Mouse (Mus musculus) myocyte (in vitro differentiated cells): Measurements from ENCODE around the gene Mipol1.

Source experiments
- CEBPB ChIP-seq: IDR thresholded peaks from 2 replicates; pipeline ENCODE4 v1.6.1; 2011; ENCODE audit warnings: mild to moderate bottlenecking, moderate library complexity; ENCODE audit not compliant: poor library complexity, insufficient read depth, severe bottlenecking
- POLR2A ChIP-seq: IDR thresholded peaks from one replicate; pipeline ENCODE4 v1.6.1; 2011; ENCODE audit warnings: low read depth, mild to moderate bottlenecking, control low read depth, moderate library complexity; ENCODE audit not compliant: insufficient read length
- POLR2AphosphoS2 ChIP-seq: IDR thresholded peaks from one replicate; pipeline ENCODE4 v1.6.1; 2011; ENCODE audit warnings: low read depth, control low read depth; ENCODE audit not compliant: insufficient read length
- SRF ChIP-seq: IDR thresholded peaks from one replicate; pipeline ENCODE4 v1.6.1; 2011; ENCODE audit warnings: low read depth; ENCODE audit not compliant: control insufficient read depth, insufficient read length

- TF ChIP-seq POLR2A (no peak), SRF (no peak), CEBPB (no peak), POLR2AphosphoS2 (no peak)
These were observed 285.6 kb downstream of the Mipol1 start for GRCm38 (mm10) chr12:57515702-57516377.
